8 mouse cellular contexts compared by ENCODE assay signal in the genomic region with DNA sequence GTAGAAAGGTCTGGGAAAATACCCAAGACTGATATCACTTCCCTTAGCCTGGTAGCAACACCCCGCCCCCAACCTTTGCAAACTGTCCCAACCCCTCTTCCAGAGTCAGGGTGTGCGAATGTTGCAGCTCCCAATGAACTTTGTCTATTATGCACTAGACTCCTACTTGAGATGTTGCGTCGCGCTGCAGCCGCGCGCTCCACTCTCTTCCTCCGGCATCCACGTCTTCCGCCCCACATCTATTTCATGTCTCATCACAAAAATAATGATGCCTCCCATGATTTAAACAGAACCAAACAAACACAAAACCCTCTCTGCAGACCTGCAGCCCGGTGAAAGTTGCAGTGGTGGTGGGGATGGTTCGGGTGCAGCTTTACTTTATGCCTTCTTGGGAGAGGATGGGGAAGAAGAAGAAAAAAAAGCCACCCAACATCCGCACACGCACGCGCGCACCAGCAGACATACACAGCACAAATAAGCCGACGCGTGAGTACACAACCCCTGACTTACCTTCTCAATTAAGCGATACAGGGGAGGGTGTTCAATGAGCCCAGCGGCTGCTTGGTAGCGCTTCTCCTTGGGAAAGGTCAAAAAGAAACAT.
A peak's percentile ranks its signal among the peaks of the same experiment; 100 is the strongest.
DNase-seq lines count a peak whose midpoint lies in the region; ATAC-seq lines count a peak whose summit lies in the region.

No protein-coding gene starts in this region.

- H3K4me3 ChIP-seq in kidney, embryonic 15.5 days (replicated peaks): peak overlapping the region; percentile 41
- peak overlapping the region; percentile 46 for H3K4me3 ChIP-seq in hindbrain, embryonic 15.5 days
- H3K4me3 ChIP-seq in midbrain, embryonic 16.5 days (ENCODE audit: low read depth, low read length): peak overlapping the region; percentile 58

- H3K4me1 ChIP-seq in kidney, embryonic 15.5 days: peaks cover 29% of the 10 kb centered on the region
- H3K4me1 ChIP-seq in hindbrain, embryonic 15.5 days (replicated peaks): peaks cover 54% of the 10 kb centered on the region
- peaks cover 22% of the 10 kb centered on the region for H3K4me1 ChIP-seq in midbrain, embryonic 16.5 days (ENCODE audit: control insufficient read depth, insufficient read depth, low read length)

- no peaks in the 10 kb centered on the region for H3K36me3 ChIP-seq in kidney, embryonic 15.5 days
- no peaks in the 10 kb centered on the region for H3K36me3 ChIP-seq in hindbrain, embryonic 15.5 days
- H3K36me3 ChIP-seq in midbrain, embryonic 16.5 days (ENCODE audit: control insufficient read depth, insufficient read depth, low read length): no peaks in the 10 kb centered on the region

- H3K27me3 ChIP-seq in kidney, embryonic 15.5 days: peaks cover 59% of the 10 kb centered on the region
- H3K27me3 ChIP-seq in hindbrain, embryonic 15.5 days: no peaks in the 10 kb centered on the region
- H3K27me3 ChIP-seq in midbrain, embryonic 16.5 days (ENCODE audit: control insufficient read depth, insufficient read depth, low read depth, low read length): no peaks in the 10 kb centered on the region

- H3K4me2 ChIP-seq in kidney, embryonic 15.5 days: peak overlapping the region; percentile 70
- H3K4me2 ChIP-seq in hindbrain, embryonic 15.5 days: peak overlapping the region; percentile 78
- peak overlapping the region; percentile 57 for H3K4me2 ChIP-seq in midbrain, embryonic 16.5 days (ENCODE audit: low read length)

- H3K27ac ChIP-seq in kidney, embryonic 15.5 days: no peak overlapping the region
- H3K27ac ChIP-seq in hindbrain, embryonic 15.5 days (replicated peaks): peak overlapping the region; percentile 82
- peak overlapping the region; percentile 85 for H3K27ac ChIP-seq in midbrain, embryonic 16.5 days (ENCODE audit: low read length)

- no peak for DNase-seq in kidney, adult 8-10 months
- peak; percentile 39 for DNase-seq in embryo, embryonic 11 days
- no peak for DNase-seq in urinary bladder, postnatal 10 days (ENCODE audit: low spot score)
- DNase-seq in left cerebral cortex, postnatal 4 days: no peak
- no peak for DNase-seq in urinary bladder, adult 18-20 months (ENCODE audit: low spot score in 2 of 2)

- H3K9me3 ChIP-seq in kidney, embryonic 15.5 days (replicated peaks): no peaks in the 10 kb centered on the region
- H3K9me3 ChIP-seq in hindbrain, embryonic 15.5 days: no peaks in the 10 kb centered on the region
- H3K9me3 ChIP-seq in midbrain, embryonic 16.5 days (replicated peaks; ENCODE audit: control insufficient read depth, low read length, poor library complexity, severe bottlenecking): no peaks in the 10 kb centered on the region

- intact Hi-C loops in left cerebral cortex, postnatal 4 days (cut with DNase I): loop anchor here (10.0 kb wide), 1 partner anchor 437 kb away; no protein-coding TSS in a partner anchor

- no peak for ATAC-seq in kidney, embryonic 15.5 days (replicated peaks; ENCODE audit: low FRiP score)
- no peak for ATAC-seq in hindbrain, embryonic 15.5 days (ENCODE audit: low FRiP score, low read depth)
- peak; percentile 32 for ATAC-seq in midbrain, embryonic 16.5 days

- 1% methylated on average over 24 of the region's 24 CpGs for WGBS in kidney, embryonic 15.5 days
- WGBS in hindbrain, embryonic 15.5 days: under 1% methylated on average over 24 of the region's 24 CpGs
- under 1% methylated on average over 24 of the region's 24 CpGs for WGBS in midbrain, embryonic 16.5 days

- 0 out of 2 replicates have a peak overlapping the region, but pooled peaks have one; percentile 17 for H3K9ac ChIP-seq in kidney, embryonic 15.5 days
- H3K9ac ChIP-seq in hindbrain, embryonic 15.5 days: peak overlapping the region; percentile 37
- peak overlapping the region; percentile 69 for H3K9ac ChIP-seq in midbrain, embryonic 16.5 days (ENCODE audit: low read depth, low read length)

Comparison
In these comparisons a context has a peak if more than half of its experiments do, and no peak if none do; other contexts are left out.
1. H3K9ac ChIP-seq: peak in every context shown above with its lines; median percentile 69 in midbrain, embryonic 16.5 days; 37 in hindbrain, embryonic 15.5 days; 17 in kidney, embryonic 15.5 days.